Mouse (Mus musculus): Measurements from ENCODE around the gene Stk16.
A peak's percentile ranks its signal among the peaks of the same experiment; 100 is the strongest.

Stk16 gene

GRCm38 (mm10) chr1:75236117-75237050 is 25.7 kb downstream of the Stk16 start, which contains the start of gene Dnajb2:
TSS of gene Dnajb2 (plus strand) at chr1:75236406.
- peak; percentile 85 for DNase-seq (ENCODE audit: low read depth, low spot score)

GRCm38 (mm10) chr1:75239591-75239990 is 29.0 kb downstream of the Stk16 start:
- peak; percentile 61 for DNase-seq (ENCODE audit: low read depth, low spot score)

- DNase-seq (ENCODE audit: low read depth, low spot score): no peak
These were observed 32.8 kb downstream of the Stk16 start for GRCm38 (mm10) chr1:75243411-75243810.

GRCm38 (mm10) chr1:75244175-75244826 is 33.7 kb downstream of the Stk16 start:
- DNase-seq (ENCODE audit: low read depth, low spot score): no peak

GRCm38 (mm10) chr1:75244836-75245235 is 34.2 kb downstream of the Stk16 start:
- DNase-seq (ENCODE audit: low read depth, low spot score): peak; percentile 92

- no peak for DNase-seq (ENCODE audit: low read depth, low spot score)
These were observed 36.7 kb downstream of the Stk16 start for GRCm38 (mm10) chr1:75247071-75247930.

- no peak for DNase-seq (ENCODE audit: low read depth, low spot score)
These were observed 37.6 kb downstream of the Stk16 start for GRCm38 (mm10) chr1:75248041-75248772.

GRCm38 (mm10) chr1:75250498-75250897 is 39.9 kb downstream of the Stk16 start:
- DNase-seq (ENCODE audit: low read depth, low spot score): peak; percentile 52

- DNase-seq (ENCODE audit: low read depth, low spot score): peak; percentile 91
These were observed 40.7 kb downstream of the Stk16 start for GRCm38 (mm10) chr1:75251112-75251970.

GRCm38 (mm10) chr1:75252308-75252707 is 41.7 kb downstream of the Stk16 start:
- DNase-seq (ENCODE audit: low read depth, low spot score): no peak

GRCm38 (mm10) chr1:75253029-75253428 is 42.4 kb downstream of the Stk16 start:
- peak; percentile 71 for DNase-seq (ENCODE audit: low read depth, low spot score)

- DNase-seq (ENCODE audit: low read depth, low spot score): peak; percentile 84
These were observed 43.4 kb downstream of the Stk16 start for GRCm38 (mm10) chr1:75253849-75254624.

- DNase-seq (ENCODE audit: low read depth, low spot score): no peak
These were observed 44.0 kb downstream of the Stk16 start for GRCm38 (mm10) chr1:75254625-75255013.

GRCm38 (mm10) chr1:75255516-75256046 is 44.9 kb downstream of the Stk16 start:
- DNase-seq (ENCODE audit: low read depth, low spot score): no peak

GRCm38 (mm10) chr1:75261278-75261677 is 50.6 kb downstream of the Stk16 start:
- no peak for DNase-seq (ENCODE audit: low read depth, low spot score)

GRCm38 (mm10) chr1:75262969-75263951 is 52.6 kb downstream of the Stk16 start:
- peak; percentile 87 for DNase-seq (ENCODE audit: low read depth, low spot score)

- peak; percentile 54 for DNase-seq (ENCODE audit: low read depth, low spot score)
These were observed 53.6 kb downstream of the Stk16 start, which contains the start of gene Ptprn for GRCm38 (mm10) chr1:75264091-75264880. TSS of gene Ptprn (minus strand) at chr1:75264502.

Data from ZHBTc4 (cell line).